9 mouse cellular contexts compared by ENCODE assay signal in genomic region chr4:131431188-131431587, GRCm38 (mm10).
DNase-seq lines count a peak whose midpoint lies in the region; ATAC-seq and TF ChIP-seq lines count a peak whose summit lies in the region.
"Had no signal": no experiment of that assay in that cellular context is flagged by ENCODE, and none has a peak within 500 bp of the region (broad histone marks: within the 10 kb centered on the region; RNA-seq: fewer than 3 reads in every experiment).

No protein-coding gene starts in this region.

- H3K27ac ChIP-seq in kidney, embryonic 14.5 days (ENCODE audit: low read depth, low read length) = no peak overlapping the region
- H3K27ac ChIP-seq in embryonic facial prominence, embryonic 10.5 days (replicated peaks) = no peak overlapping the region
- H3K27ac ChIP-seq in hindbrain, embryonic 16.5 days (ENCODE audit: low read depth, low read length) = no peak overlapping the region
- H3K27ac ChIP-seq in midbrain, postnatal 0 days (ENCODE audit: low read depth, low read length) = no peak overlapping the region
- H3K27ac ChIP-seq: embryonic facial prominence, embryonic 13.5 days had no signal

- H3K4me3 ChIP-seq in kidney, embryonic 14.5 days (ENCODE audit: low read length) = no peak overlapping the region
- H3K4me3 ChIP-seq in embryonic facial prominence, embryonic 10.5 days = no peak overlapping the region
- no peak overlapping the region for H3K4me3 ChIP-seq in hindbrain, embryonic 16.5 days (ENCODE audit: low read length)
- no peak overlapping the region for H3K4me3 ChIP-seq in midbrain, postnatal 0 days (ENCODE audit: low read depth, low read length)
- H3K4me3 ChIP-seq: embryonic facial prominence, embryonic 13.5 days had no signal

- no peak overlapping the region for H3K4me2 ChIP-seq in kidney, embryonic 14.5 days (replicated peaks; ENCODE audit: low read depth, low read length)
- H3K4me2 ChIP-seq in hindbrain, embryonic 16.5 days (ENCODE audit: low read length) = no peak overlapping the region
- H3K4me2 ChIP-seq in midbrain, postnatal 0 days (ENCODE audit: low read depth, low read length, poor library complexity, severe bottlenecking) = no peak overlapping the region
- H3K4me2 ChIP-seq: embryonic facial prominence, embryonic 13.5 days had no signal

- 9% methylated on average over 5 of the region's 5 CpGs for WGBS in kidney, embryonic 14.5 days
- 5% methylated on average over 5 of the region's 5 CpGs for WGBS in embryonic facial prominence, embryonic 10.5 days
- whole genome bisulfite sequencing in hindbrain, embryonic 16.5 days = 8% methylated on average over 5 of the region's 5 CpGs
- WGBS in midbrain, postnatal 0 days = 5% methylated on average over 5 of the region's 5 CpGs

- TF ChIP-seq CTCF in midbrain, postnatal 0 days (IDR thresholded peaks at IDR 0.05) = peak; percentile 99

- peak; percentile 19 for DNase-seq in kidney, adult 11 months
- peak; percentile 61 to 63 for DNase-seq in adrenal gland, postnatal 36 days
- peak; percentile 78 for DNase-seq in embryonic facial prominence, embryonic 10.5 days (ENCODE audit: low spot score)
- peak; percentile 28 to 69 for DNase-seq in left cerebral cortex, adult 8-10 months (ENCODE audit: low spot score in 2 of 2)
- DNase-seq in midbrain, postnatal 0 days (ENCODE audit: low spot score) = peak; percentile 77
- peak; percentile 50 to 53 for DNase-seq in urinary bladder, postnatal 36 days (ENCODE audit: low spot score in 2 of 2)

- H3K4me1 ChIP-seq in kidney, embryonic 14.5 days (ENCODE audit: control insufficient read depth, insufficient read depth, low read length) = no peaks in the 10 kb centered on the region
- H3K4me1 ChIP-seq in embryonic facial prominence, embryonic 10.5 days = peaks cover 20% of the 10 kb centered on the region
- peaks cover 3% of the 10 kb centered on the region for H3K4me1 ChIP-seq in hindbrain, embryonic 16.5 days (ENCODE audit: control insufficient read depth, insufficient read depth, low read depth, low read length)
- peaks cover 5% of the 10 kb centered on the region; the same call in 1 of the 2 replicates for H3K4me1 ChIP-seq in midbrain, postnatal 0 days (ENCODE audit: insufficient read depth, low read length)

- no peak overlapping the region for H3K9ac ChIP-seq in kidney, embryonic 14.5 days (ENCODE audit: low read depth, low read length)
- no peak overlapping the region for H3K9ac ChIP-seq in hindbrain, embryonic 16.5 days (ENCODE audit: low read depth, low read length)
- no peak overlapping the region for H3K9ac ChIP-seq in midbrain, postnatal 0 days (replicated peaks; ENCODE audit: low read length, poor library complexity, severe bottlenecking)
- H3K9ac ChIP-seq: embryonic facial prominence, embryonic 13.5 days had no signal

- no peaks in the 10 kb centered on the region for H3K36me3 ChIP-seq in kidney, embryonic 14.5 days (ENCODE audit: control insufficient read depth, insufficient read depth, low read length)
- no peaks in the 10 kb centered on the region for H3K36me3 ChIP-seq in embryonic facial prominence, embryonic 10.5 days (replicated peaks)
- H3K36me3 ChIP-seq in hindbrain, embryonic 16.5 days (ENCODE audit: control insufficient read depth, insufficient read depth, low read length) = no peaks in the 10 kb centered on the region
- H3K36me3 ChIP-seq in midbrain, postnatal 0 days (ENCODE audit: insufficient read depth, low read length) = no peaks in the 10 kb centered on the region
- H3K36me3 ChIP-seq: embryonic facial prominence, embryonic 13.5 days had no signal

- ATAC-seq in kidney, embryonic 14.5 days (ENCODE audit: low FRiP score, low TSS enrichment) = no peak
- peak; percentile 41 for ATAC-seq in hindbrain, embryonic 16.5 days
- no peak for ATAC-seq in midbrain, postnatal 0 days (ENCODE audit: low FRiP score)

- H3K27me3 ChIP-seq in kidney, embryonic 14.5 days (ENCODE audit: control insufficient read depth, insufficient read depth, low read length) = no peaks in the 10 kb centered on the region
- H3K27me3 ChIP-seq in embryonic facial prominence, embryonic 10.5 days (replicated peaks; ENCODE audit: low read depth, poor library complexity, severe bottlenecking) = peaks cover 5% of the 10 kb centered on the region; the same call in 1 of the 2 replicates
- H3K27me3 ChIP-seq in hindbrain, embryonic 16.5 days (replicated peaks; ENCODE audit: control insufficient read depth, insufficient read depth, low read length) = no peaks in the 10 kb centered on the region
- no peaks in the 10 kb centered on the region for H3K27me3 ChIP-seq in midbrain, postnatal 0 days (ENCODE audit: insufficient read depth, low read length)

- H3K9me3 ChIP-seq in kidney, embryonic 14.5 days (ENCODE audit: control insufficient read depth, low read length) = no peaks in the 10 kb centered on the region
- no peaks in the 10 kb centered on the region for H3K9me3 ChIP-seq in embryonic facial prominence, embryonic 10.5 days
- H3K9me3 ChIP-seq in hindbrain, embryonic 16.5 days (ENCODE audit: control insufficient read depth, low read length) = no peaks in the 10 kb centered on the region
- no peaks in the 10 kb centered on the region for H3K9me3 ChIP-seq in midbrain, postnatal 0 days (ENCODE audit: low read length)
- H3K9me3 ChIP-seq: embryonic facial prominence, embryonic 13.5 days had no signal

Comparison
In these comparisons a context has a peak if more than half of its experiments do, and no peak if none do; other contexts are left out.
1. DNase-seq: peak in every context shown above with its lines; median percentile 78 in embryonic facial prominence, embryonic 10.5 days; 77 in midbrain, postnatal 0 days; 62 in adrenal gland, postnatal 36 days; 52 in urinary bladder, postnatal 36 days; 48 in left cerebral cortex, adult 8-10 months; 19 in kidney, adult 11 months.